Mouse (Mus musculus): Measurements from ENCODE around the gene Olfr530. TPM values are rescaled to one million over a fixed set of nuclear protein-coding genes. Genes with fewer than 3 reads are reported as not detected.

Olfr530 gene
- polyA plus RNA-seq (2015; fragmentation: Nextera tagmentation; extraction: Ambion mirVana), result not detected in 2 replicates

GRCm38 (mm10) chr7:140376231-140376630 is at the start of gene Olfr530:
Gene Olfr530 (minus strand): TSS chr7:140376331.

GRCm38 (mm10) chr7:140421539-140421938 is 45.4 kb upstream of the Olfr530 start, which contains the start of gene Olfr532:
Gene Olfr532 (minus strand): TSS chr7:140421639.

GRCm38 (mm10) chr7:140402818-140403217 is 26.7 kb upstream of the Olfr530 start, which contains the start of gene Olfr531:
Gene Olfr531 (minus strand): TSS chr7:140402918.

GRCm38 (mm10) chr7:140361571-140361970 is 14.6 kb downstream of the Olfr530 start, which contains the start of gene Olfr60:
Gene Olfr60 (minus strand): TSS chr7:140361671.

GRCm38 (mm10) chr7:140333717-140334116 is 42.4 kb downstream of the Olfr530 start, which contains the start of gene Olfr527:
Gene Olfr527 (plus strand): TSS chr7:140334017.

Other genes starting within 250 kb of the Olfr530 start
- 22.8 and 26.4 TPM in 2 replicates for gene Mtg1, start 238.8 kb downstream of the Olfr530 start, polyA plus RNA-seq (2015; fragmentation: Nextera tagmentation; extraction: Ambion mirVana)
- 0.12 and 0.38 TPM in 2 replicates for gene Sprn, start 221.5 kb downstream of the Olfr530 start, polyA plus RNA-seq (2015; fragmentation: Nextera tagmentation; extraction: Ambion mirVana)
- not detected in 2 replicates for gene Olfr522, start 211.6 kb downstream of the Olfr530 start, polyA plus RNA-seq (2015; fragmentation: Nextera tagmentation; extraction: Ambion mirVana)
- not detected in 2 replicates for gene Olfr523, start 203.1 kb downstream of the Olfr530 start, polyA plus RNA-seq (2015; fragmentation: Nextera tagmentation; extraction: Ambion mirVana)
- not detected in 2 replicates for gene Olfr524, start 170.4 kb downstream of the Olfr530 start, polyA plus RNA-seq (2015; fragmentation: Nextera tagmentation; extraction: Ambion mirVana)
- not detected in 2 replicates for gene Cd163l1, start 158.1 kb downstream of the Olfr530 start, polyA plus RNA-seq (2015; fragmentation: Nextera tagmentation; extraction: Ambion mirVana)
- not detected in 2 replicates for gene 5830411N06Rik, start 129.0 kb downstream of the Olfr530 start, polyA plus RNA-seq (2015; fragmentation: Nextera tagmentation; extraction: Ambion mirVana)
- not detected in 2 replicates for gene Olfr525, start 55.5 kb downstream of the Olfr530 start, polyA plus RNA-seq (2015; fragmentation: Nextera tagmentation; extraction: Ambion mirVana)
- not detected in 2 replicates for gene Olfr527, start 42.3 kb downstream of the Olfr530 start, polyA plus RNA-seq (2015; fragmentation: Nextera tagmentation; extraction: Ambion mirVana)
- not detected in 2 replicates for gene Olfr60, start 14.7 kb downstream of the Olfr530 start, polyA plus RNA-seq (2015; fragmentation: Nextera tagmentation; extraction: Ambion mirVana)
- not detected in 2 replicates for gene Olfr531, start 26.6 kb upstream of the Olfr530 start, polyA plus RNA-seq (2015; fragmentation: Nextera tagmentation; extraction: Ambion mirVana)
- gene Olfr532, start 45.3 kb upstream of the Olfr530 start, polyA plus RNA-seq (2015; fragmentation: Nextera tagmentation; extraction: Ambion mirVana), result not detected in 2 replicates
- not detected in 2 replicates for gene Olfr533, start 87.0 kb upstream of the Olfr530 start, polyA plus RNA-seq (2015; fragmentation: Nextera tagmentation; extraction: Ambion mirVana)
- not detected in 2 replicates for gene Olfr535, start 107.9 kb upstream of the Olfr530 start, polyA plus RNA-seq (2015; fragmentation: Nextera tagmentation; extraction: Ambion mirVana)
- gene Olfr536, start 131.1 kb upstream of the Olfr530 start, polyA plus RNA-seq (2015; fragmentation: Nextera tagmentation; extraction: Ambion mirVana), result not detected in 2 replicates
- gene Olfr538, start 191.6 kb upstream of the Olfr530 start, polyA plus RNA-seq (2015; fragmentation: Nextera tagmentation; extraction: Ambion mirVana), result not detected in 2 replicates
- not detected in 2 replicates for gene Olfr46, start 224.9 kb upstream of the Olfr530 start, polyA plus RNA-seq (2015; fragmentation: Nextera tagmentation; extraction: Ambion mirVana)

Measured in skeletal muscle tissue, postnatal 0 days (tissue).